Mouse (Mus musculus) megakaryocyte, adult 5-6 weeks (primary cell): ENCODE results near the gene Unc5cl. TPM values are rescaled to one million over a fixed set of nuclear protein-coding genes. Genes with fewer than 3 reads are reported as not detected.

Experiments
- ATAC-seq: 2 replicates; pipeline ENCODE4 v1.8.0; 2016; ENCODE audit warnings: mild to moderate bottlenecking, inconsistent platforms; ENCODE audit not compliant: poor library complexity, severe bottlenecking
- total RNA-seq, 2 experiments: library from RNA; stranded (forward) in 1 of 2; stranded (reverse) in 1 of 2; fragments of 153-499, 151-499 nt in 1 of 2; fragments of 221-1000, 200-1000 nt in 1 of 2; gene quantifications; 2 replicates each; pipeline versions ENCODE4 v1.2.3 to v1.2.4; 2015 to 2017

Unc5cl gene
- 0.38 TPM in 1 of 2 replicates, not detected in the other for total RNA-seq (2015)
- total RNA-seq (2017): 0.37 and 0.40 TPM in 2 replicates

DNA sequence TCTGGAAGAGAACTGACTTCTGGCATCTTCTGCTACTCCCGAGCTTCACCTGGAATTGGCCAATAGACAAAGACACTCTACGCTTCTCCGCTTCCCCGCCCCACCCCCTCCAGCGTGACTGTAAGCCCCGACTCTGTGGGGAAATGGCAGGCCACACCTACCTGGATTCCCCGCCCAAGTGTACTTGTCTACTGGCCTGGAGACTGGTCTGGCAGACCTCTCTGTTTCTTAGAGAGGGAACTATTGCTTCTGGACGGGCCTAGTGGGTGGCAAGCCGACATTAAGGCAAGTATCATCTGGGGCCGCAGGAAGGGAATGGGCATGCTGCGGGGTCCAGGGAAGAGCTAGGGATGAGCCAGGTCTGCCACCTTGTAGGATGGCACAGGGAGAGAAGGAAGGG is at the start of gene Unc5cl:
Unc5cl (plus strand) TSS at position 214 of the 400 bp plus-strand sequence.
- ATAC-seq: no peak

DNA sequence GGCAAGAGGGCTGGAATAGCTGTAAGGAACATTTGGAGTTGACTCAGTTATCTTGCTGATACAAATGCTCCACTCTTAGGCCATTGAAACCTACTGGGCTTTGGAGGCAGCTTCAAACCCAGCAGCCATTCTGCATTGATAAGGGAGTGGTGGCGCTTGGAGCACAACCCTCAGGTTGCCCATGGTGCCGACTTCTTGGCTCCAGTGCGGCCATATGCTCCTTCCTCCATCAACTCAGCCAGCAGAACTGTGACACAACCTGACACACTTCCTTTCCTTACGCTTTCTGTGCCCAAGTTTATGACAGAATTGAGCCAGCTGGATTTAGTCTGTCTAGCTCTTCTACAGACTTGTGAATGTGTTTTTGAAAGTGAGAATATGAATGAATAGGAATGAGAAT is 47.5 kb upstream of the Unc5cl start:
- ATAC-seq: no peak

DNA sequence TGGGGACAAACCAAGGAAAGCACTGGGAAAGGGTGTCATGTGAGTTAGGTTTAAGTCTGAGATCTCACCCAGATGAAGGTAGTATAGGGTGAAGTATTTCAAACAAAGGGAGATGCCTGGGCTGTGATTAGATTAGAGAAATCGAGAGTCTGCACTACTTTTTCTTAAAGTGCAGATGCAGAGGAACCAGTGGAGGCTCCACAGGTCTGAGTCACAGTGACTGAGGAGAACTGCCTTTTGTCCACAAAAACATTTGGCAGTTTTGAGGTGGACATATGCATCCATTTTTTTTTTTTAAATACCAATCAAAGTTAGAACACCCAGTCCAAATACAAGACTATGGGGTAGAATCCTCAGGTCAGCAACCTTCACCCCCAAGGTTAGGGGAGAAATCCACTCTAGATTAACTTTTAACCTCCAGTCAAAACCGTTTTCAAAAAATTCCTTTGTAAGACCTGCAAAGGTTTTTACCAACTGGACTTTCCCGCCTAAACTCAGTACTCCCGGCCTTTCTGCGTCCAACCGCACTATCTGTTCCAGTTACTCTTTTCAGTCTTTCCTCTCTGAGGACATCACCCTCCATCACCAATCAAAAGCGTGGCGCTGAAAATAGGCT is 46.7 kb upstream of the Unc5cl start:
- ATAC-seq: no peak

DNA sequence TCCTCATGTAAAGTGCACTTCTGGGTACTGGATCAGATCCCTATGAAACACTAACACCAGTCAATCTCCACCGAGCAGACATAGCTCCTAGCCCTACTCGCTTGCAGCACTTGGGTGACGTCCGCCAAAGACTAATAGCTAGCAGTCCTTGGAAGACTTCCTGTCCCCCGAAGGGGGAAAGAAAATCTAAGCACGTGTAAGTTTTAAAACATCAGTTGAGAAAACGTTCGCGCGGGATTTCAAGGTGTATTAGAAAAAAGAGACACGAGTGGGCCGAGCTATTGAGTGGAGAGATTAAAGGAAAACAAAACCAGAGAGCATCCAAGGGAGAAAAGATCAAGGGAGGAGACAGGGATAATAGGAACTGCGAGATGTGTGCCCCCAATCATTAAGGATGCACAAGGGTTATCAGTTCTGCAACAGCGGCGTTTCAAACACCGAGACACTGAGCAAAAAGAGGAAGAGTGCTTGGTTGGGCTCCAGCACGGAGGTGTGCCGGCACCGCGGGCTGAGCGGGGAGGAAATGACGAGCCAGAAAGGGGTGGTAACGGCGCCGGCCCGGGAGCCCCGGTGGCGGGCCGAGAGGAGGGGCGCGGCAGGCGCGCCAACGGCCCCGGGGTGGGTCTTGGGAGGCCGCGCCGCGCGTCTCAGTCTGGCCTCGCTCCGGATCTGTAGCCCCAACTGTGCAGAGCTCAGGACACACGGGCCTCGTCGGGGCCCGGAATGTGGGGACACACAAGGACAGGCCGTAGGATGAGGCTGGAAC is 46.0 kb upstream of the Unc5cl start:
- peak; percentile 63 for ATAC-seq

DNA sequence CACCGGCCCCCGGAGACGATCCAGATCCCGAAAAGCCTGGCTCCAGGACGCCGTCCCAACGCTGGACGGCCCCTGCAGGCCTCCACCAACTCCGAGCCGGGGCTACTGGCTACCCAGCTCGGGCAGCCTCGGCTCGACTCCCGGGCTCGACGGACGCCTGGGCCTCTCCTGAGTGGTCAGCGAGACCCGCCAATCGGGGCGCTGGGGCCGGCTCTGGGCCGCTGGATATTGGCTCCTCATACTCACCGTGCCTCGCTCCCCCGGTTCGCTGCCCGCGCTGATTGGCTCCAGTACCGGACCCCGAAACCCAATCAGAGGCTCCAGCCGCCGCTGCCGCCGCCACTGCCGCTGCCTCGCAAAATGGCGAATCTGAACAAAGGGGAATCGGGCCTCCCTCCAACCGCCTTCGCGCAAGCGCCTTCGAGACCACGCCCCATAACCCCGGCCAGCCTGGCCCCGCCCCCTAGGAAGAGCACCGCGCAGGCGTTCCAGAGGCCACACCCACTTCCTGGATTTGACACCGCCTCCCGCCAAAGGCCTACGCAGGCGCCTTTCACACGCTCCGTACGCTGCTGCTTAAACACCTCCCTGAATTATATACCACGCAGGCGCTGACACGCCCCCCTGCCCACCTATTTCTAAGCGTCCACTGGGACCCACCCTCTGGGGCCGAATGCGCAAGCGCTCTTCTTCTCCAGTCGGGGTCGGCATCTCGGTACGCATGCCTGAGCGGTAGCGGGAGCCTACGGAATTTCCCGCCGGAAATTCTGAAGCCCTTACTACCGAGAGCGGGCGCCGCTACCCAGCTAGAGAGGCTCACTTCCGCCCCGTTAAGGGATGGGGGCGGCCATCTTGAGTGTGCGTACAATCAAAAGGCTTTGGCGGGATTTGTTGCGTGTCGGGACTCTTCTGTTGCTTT is 45.1 kb upstream of the Unc5cl start, which contains the start of the genes Nfya and Oard1:
Nfya (minus strand) TSS at position 527 of the 919 bp plus-strand sequence.
Oard1 (plus strand) TSS at position 635 of the 919 bp plus-strand sequence.
- ATAC-seq: peak; percentile 74

DNA sequence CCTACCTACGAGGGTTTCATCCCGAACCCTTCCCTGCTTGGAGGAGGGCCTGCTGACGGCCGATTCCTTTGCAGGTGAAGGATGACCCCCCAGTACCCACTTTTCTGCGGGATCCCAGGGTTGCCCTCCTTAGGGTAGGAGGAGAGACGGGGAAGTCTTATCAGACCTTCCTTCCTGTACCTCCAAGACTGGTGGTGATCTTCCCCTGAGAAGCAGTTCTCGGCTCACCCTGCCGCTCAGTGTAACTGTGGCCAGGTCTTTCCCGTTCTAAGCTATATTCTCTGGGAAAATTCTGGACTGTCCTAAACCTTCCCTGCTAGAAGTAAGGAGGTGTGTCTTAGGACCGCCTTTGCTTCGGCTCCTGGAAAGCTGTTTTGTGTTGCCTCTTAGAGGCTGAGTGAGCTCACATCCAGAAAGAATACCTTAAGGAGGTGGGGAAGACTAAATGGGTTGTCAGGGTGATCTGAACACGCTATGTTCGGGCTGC is 44.4 kb upstream of the Unc5cl start:
- no peak for ATAC-seq

DNA sequence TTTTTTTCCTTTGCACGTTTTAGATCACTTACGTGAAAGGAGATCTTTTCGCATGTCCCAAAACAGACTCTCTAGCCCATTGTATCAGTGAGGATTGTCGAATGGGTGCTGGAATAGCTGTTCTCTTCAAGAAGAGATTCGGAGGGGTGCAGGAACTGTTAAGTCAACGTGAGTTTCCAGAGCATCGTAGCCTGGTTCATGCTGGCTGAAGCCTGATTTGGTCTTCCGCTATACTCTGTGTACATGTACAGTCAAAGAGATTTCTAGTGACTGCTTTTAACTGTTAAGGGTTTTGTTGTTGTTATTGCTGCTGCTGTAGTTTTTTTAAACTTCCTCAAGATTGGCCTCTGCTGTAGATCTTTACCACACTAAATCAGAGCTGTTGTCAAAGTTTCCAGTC is 43.5 kb upstream of the Unc5cl start:
- ATAC-seq: no peak

DNA sequence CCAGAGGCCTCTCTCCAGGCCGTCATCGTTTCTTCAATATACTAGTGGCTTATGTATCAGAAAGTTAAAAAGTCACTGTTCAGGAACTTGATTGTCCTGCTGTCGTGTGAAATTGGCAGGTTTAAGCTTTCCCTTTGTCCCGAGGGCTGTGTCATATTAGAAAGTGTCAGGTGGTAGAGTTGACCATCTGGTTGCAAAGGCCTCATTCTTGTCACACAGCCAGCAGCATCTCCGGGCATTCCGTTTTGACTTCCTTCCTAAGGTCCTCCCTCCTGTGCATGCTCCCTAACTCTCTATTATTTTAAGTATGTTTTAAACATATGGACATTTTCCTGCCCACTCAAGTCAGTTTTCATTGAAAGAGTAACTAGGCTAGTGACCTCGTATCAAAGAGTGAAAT is 38.7 kb upstream of the Unc5cl start:
- no peak for ATAC-seq

DNA sequence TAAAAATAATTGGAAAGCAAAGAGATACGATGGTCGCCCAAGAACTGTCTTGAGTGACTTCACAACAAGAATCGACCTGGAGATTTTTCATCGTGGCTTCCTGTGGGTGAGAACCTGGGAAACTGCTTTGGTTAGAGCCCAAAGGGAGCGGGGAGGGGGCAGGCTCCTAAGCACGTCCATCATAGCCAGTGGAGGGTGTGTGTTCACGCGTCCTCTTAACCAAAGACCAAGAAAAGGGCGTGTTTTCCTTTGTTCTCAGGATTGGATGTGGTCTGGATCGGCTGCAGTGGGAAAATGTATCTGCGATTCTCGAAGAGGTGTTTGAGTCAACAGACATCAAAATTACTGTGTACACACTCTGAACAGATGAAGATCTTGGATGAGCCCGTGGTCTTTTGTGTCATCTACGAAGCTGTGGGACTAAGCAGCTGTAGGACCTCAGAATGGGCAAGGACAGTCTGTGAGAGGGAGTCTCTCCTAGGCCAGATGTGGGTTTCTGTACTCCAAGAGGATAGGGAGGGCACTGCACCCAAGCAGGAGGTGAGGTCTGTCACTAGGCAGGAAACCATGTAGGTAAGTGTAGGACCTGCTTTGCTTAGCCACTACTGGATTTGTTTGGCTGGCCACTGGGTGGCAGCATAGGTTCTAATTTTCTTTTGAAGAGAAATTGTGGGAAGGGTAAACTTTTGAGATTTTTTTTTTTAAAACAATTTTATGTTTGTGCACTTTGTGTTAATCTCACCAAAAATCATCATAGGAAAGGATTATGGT is 38.1 kb upstream of the Unc5cl start:
- ATAC-seq: peak; percentile 56

DNA sequence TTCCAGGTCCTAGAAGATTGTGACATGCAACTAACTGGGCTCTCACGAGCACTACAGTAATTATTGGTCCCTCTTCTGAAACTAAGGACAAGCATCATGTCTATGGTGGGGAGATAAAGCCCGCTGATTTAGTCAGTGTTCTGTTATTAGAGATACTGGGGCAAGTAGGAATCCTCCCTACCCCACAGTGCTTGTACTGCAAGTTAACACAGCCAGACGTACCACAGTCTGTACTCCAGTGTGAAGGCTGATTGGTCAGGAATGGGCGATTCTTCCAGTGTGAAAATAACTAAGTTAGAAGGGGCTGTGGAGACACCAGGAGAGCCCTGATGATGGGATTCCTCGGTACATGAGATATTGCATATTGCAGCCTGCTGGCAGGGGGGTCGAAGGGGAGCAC is 37.2 kb upstream of the Unc5cl start:
- ATAC-seq: no peak

DNA sequence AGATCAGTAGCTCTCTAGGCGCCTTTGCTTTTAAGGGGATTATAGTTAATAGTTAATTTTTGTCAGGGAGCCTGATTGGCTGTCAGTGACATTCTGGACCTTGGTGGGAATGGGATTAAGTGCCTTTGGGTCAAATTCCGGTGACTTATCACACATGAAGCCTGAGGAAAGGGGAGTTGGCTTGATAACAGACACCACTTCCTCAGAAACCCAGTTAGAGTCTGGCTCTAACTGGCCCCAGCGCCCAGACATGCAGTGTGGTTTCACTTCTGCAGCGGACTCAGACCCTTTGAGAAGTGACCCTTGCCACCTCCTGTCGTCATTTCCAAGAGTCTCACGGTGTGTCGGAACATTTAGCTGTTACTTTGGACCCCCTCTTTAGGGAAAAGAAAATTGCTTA is 36.5 kb upstream of the Unc5cl start:
- ATAC-seq: peak; percentile 90

DNA sequence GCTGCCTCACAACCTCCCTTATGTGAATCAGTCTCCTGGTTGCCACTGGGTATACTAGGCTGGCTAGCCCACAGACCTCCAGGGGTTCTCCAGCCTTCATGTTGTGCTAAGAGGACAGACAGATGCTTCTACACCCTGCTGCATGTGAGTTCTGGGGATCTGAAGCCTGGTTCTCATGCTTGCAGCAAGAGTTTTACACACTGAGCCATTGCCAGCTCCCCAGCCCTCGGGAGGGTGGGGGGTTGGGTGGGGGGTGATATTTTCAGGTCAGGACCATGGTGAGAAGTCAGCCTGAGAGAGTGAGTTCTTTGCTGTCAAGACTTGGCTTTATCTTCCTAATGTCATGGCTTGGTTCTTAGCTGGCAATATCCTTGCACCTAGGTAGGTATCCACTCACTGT is 35.9 kb upstream of the Unc5cl start:
- no peak for ATAC-seq

DNA sequence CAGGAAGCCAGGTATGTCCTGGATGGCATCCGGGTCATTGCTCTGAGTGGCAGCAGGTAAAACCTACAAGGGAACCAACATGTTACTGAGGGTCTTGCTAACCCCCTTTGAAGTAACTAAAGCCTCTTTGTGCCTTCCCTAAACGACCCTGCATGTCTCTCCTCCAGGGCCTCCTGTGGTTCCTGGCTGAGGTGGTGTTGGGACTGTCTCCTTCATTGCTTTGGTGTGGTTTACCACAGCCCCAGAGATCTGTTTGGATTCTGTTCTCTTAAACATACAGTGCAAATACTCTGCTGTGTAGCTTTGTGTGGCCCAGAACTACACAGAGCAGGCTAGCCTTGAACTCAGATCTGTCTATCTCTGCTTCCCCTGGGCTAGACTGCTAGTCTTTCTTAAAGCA is 35.1 kb upstream of the Unc5cl start:
- ATAC-seq: no peak

DNA sequence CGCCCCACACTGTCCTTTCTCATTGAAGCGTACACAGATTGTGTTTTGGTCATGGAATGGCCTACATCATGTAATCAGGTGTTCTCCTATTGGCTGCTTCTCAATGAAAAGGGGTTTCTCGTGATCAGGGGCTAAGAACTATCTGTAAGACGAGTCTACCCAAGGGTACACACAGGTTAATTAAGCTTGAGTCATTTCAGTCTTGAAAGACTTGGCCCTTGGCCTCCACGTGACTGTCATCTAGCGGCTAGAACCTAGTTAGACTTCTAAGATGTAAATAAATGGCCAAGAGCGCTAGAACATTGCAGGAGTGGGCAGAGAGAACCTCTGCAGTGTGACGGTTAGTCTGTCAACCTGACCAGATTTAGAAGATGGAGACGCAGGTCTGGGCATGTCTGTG is 30.5 kb upstream of the Unc5cl start:
- no peak for ATAC-seq

DNA sequence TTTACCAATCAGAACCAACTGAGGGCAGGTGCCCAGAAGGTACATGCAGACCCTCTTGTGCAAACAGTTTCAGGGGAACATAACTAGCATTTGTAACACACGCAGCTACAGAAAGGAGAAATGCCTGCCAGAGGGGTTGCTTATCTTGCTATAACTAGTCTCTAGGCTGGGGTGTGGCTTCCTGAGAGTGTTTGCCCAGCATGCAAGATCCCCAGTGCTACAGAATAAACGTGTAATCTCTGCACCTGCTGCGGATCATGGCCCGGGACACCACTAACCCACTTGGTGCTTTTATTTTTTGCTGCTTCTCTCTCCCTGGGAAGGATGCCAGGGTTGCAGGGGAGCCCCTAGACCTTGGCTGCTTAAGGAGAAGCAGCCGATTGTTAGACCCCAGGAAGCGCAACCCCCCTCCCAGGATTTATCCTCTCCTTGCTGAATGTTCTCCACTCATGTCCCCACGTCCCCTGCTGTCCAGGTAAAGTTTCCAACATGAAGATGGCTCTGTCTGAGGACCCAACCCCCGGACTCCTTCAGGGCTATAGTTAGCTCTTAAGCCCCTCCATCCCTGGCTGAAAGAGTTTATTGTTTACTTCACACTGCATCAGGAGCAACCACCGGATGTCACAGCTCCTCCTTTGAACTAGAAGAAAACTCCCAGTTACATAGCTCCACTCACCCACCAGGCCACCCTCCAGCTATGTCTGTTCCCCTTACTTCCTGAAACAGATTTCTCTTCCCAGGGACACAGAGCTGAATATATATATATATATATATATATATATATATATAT is 28.7 kb upstream of the Unc5cl start:
- peak; percentile 77 for ATAC-seq

DNA sequence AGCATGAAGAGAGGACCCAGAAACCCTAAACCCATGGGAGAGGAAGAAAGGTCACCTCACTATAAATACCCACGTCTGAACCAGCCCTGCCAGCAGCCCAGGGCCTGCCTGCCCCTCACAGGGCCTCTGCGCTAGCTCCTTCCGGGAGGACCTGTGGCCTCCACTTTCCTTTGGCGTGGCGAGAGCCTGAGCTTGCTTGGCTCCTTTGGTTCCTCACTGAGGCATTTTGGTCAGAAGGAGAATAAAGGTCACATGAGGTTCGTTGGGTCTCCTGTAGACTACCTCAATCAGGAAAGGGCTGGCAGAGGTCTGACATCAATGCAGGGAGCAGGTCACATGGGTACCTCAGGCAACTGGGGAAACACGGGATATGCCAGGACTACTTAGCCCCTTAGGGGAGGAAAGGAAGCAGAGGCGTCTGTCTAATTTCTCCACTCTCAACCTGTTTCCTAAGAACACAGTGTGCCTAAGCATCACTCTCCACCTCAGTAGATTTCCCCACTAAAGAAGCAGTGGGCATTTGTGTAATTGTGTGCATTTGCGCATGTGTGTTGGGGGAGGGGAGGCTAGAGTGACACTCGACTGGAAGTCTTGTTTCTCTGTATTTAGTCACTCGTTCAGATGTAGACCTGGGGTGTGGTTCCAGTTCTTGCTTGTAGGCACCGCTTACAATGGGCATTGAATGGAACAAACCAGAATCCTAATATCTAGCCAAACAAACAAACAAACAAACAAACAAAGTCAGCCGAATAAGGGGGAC is 27.5 kb upstream of the Unc5cl start:
- peak; percentile 28 for ATAC-seq

DNA sequence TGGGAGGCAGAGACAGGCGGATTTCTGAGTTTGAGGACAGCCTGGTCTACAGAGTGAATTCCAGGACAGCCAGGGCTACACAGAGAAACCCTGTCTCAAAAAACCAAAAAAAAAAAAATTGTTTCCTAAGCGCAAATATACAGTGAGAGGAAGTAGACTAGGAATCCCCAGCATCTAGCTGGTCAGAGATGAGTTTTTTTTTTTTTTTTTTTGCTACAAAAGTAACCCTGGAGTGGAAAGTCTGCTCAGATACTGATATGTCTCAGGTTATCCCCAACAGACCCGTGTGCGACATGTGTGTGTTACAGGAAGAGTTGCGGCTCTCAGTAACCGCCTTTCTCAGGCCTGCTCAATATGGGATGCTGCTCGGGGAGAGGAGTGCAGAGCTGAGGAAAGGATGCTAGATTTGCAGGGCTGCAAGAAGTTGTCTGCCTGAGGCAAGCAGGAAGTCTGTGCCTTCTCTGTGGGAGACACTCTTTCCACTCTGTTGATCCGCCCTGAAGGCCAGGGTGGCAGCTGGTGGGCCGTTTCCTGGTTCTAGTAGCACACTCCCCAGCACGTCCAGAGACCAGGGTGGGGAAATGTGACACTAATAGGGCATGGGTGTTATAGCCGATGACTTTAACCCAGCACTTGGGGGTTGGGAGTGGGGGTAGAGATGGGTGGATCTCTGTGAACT is 26.7 kb upstream of the Unc5cl start:
- ATAC-seq: peak; percentile 31; the same call in 1 of the 2 replicates

DNA sequence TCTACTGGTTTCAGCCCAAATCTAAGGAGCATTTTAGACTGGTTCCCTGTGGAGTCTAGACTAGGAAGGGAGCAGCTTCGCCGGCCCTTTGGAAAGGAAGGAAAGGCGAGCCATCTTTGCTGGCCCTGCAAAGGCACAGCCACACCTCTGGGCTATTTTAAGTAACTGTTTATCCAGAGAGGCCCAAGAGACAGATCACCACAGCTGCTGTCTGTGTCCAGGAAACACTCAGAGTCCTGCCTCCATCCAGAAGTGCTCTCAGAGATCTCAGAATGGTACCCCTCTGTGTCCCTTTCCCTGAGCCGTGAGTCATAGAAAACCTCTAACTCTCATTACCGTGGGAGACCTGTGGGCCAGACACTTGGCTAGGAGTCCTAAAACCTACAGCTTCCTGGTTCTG is 24.3 kb upstream of the Unc5cl start:
- no peak for ATAC-seq
